Mouse (Mus musculus) frontal cortex, postnatal 14 days (tissue): Measurements from ENCODE around the gene Zfp60.
"Not testable (repeated sequence)": the region's sequence is repeated elsewhere in the genome, so short reads cannot be mapped to it uniquely, and the experiment has no call there.

Source experiments
- DNase-seq, 2 experiments: peaks; one replicate each; pipeline ENCODE4 v3.0.0; 2022; ENCODE audit warnings: low spot score in 2 of 2

Zfp60 gene

GRCm38 (mm10) chr7:27793865-27794264 lies 62.7 kb downstream of the Zfp60 start:
- not testable (repeated sequence) for DNase-seq

GRCm38 (mm10) chr7:27794566-27794965 lies 63.4 kb downstream of the Zfp60 start:
- DNase-seq = no peak

- no peak for DNase-seq
Observed at GRCm38 (mm10) chr7:27797906-27798811, 67.0 kb downstream of the Zfp60 start.

GRCm38 (mm10) chr7:27801137-27801536 lies 69.9 kb downstream of the Zfp60 start:
- no peak for DNase-seq

GRCm38 (mm10) chr7:27802986-27803385 lies 71.8 kb downstream of the Zfp60 start:
- DNase-seq = no peak
